Mouse (Mus musculus) kidney, postnatal 14 days (tissue): ENCODE measurements around the gene Lrrn4.

Experiments
- DNase-seq: peaks from one replicate; pipeline ENCODE4 v3.0.0; 2022; ENCODE audit warnings: mixed read lengths

The Lrrn4 gene

GRCm38 (mm10) chr2:132880844-132881645 is at the start of gene Lrrn4:
Gene Lrrn4, minus strand, starts transcription at chr2:132880891.
- no peak for DNase-seq

- DNase-seq = no peak
These were observed 48.3 kb upstream of the Lrrn4 start for GRCm38 (mm10) chr2:132928999-132929398.

- peak; percentile 33 for DNase-seq
These were observed 47.2 kb upstream of the Lrrn4 start for GRCm38 (mm10) chr2:132927871-132928270.

GRCm38 (mm10) chr2:132927298-132927697 is 46.6 kb upstream of the Lrrn4 start:
- no peak for DNase-seq

GRCm38 (mm10) chr2:132923290-132924085 is 42.8 kb upstream of the Lrrn4 start:
- peak; percentile 82 for DNase-seq

- DNase-seq = no peak
These were observed 41.6 kb upstream of the Lrrn4 start for GRCm38 (mm10) chr2:132922076-132922873.

- no peak for DNase-seq
These were observed 34.1 kb upstream of the Lrrn4 start for GRCm38 (mm10) chr2:132914785-132915184.

- DNase-seq = peak; percentile 41
These were observed 26.1 kb upstream of the Lrrn4 start for GRCm38 (mm10) chr2:132906763-132907162.

GRCm38 (mm10) chr2:132904961-132905360 is 24.3 kb upstream of the Lrrn4 start:
- DNase-seq = no peak

- peak; percentile 65 for DNase-seq
These were observed 22.8 kb upstream of the Lrrn4 start for GRCm38 (mm10) chr2:132903498-132903897.

GRCm38 (mm10) chr2:132902056-132902455 is 21.4 kb upstream of the Lrrn4 start:
- no peak for DNase-seq

- DNase-seq = no peak
These were observed 20.9 kb upstream of the Lrrn4 start for GRCm38 (mm10) chr2:132901636-132902035.

GRCm38 (mm10) chr2:132900596-132900995 is 19.9 kb upstream of the Lrrn4 start:
- no peak for DNase-seq

- DNase-seq = no peak
These were observed 17.5 kb upstream of the Lrrn4 start for GRCm38 (mm10) chr2:132898211-132898610.

GRCm38 (mm10) chr2:132893826-132894225 is 13.1 kb upstream of the Lrrn4 start:
- no peak for DNase-seq

- DNase-seq = no peak
These were observed 4.6 kb upstream of the Lrrn4 start for GRCm38 (mm10) chr2:132885312-132885711.

- DNase-seq = no peak
These were observed 3.7 kb upstream of the Lrrn4 start for GRCm38 (mm10) chr2:132884303-132884967.

GRCm38 (mm10) chr2:132879261-132880044 is 1.2 kb downstream of the Lrrn4 start:
- DNase-seq = peak; percentile 50

GRCm38 (mm10) chr2:132876991-132877390 is 3.7 kb downstream of the Lrrn4 start:
- DNase-seq = no peak

GRCm38 (mm10) chr2:132873657-132874326 is 6.9 kb downstream of the Lrrn4 start:
- no peak for DNase-seq

GRCm38 (mm10) chr2:132871663-132872062 is 9.0 kb downstream of the Lrrn4 start:
- DNase-seq = peak; percentile 81
